Mouse (Mus musculus) testis, adult 2 months (tissue): Measurements from ENCODE around the gene Chmp3.

Source experiments
- CTCF ChIP-seq: fragments of 200-500 bp; IDR thresholded peaks from 2 replicates; pipeline ENCODE4 v1.5.1; 2012; ENCODE audit warnings: low read depth, mild to moderate bottlenecking, inconsistent platforms, low read length, moderate library complexity; ENCODE audit not compliant: control insufficient read depth, insufficient read depth, insufficient replicate concordance
- POLR2A ChIP-seq: fragments of 200-500 bp; IDR thresholded peaks from 2 replicates; pipeline ENCODE4 v1.6.1; 2012; ENCODE audit warnings: low read depth, mild to moderate bottlenecking, inconsistent platforms, low read length, moderate library complexity; ENCODE audit not compliant: control insufficient read depth

- TF ChIP-seq POLR2A: no peak
- no peak for TF ChIP-seq CTCF
Observed at GRCm38 (mm10) chr6:71621981-71622380, 78.4 kb downstream of the Chmp3 start.
